Mouse (Mus musculus): ENCODE data around the gene Tank. TPM values are rescaled to one million over a fixed set of nuclear protein-coding genes. Genes with fewer than 3 reads are reported as not detected.
A peak's percentile ranks its signal among the peaks of the same experiment; 100 is the strongest.

Gene Tank
- polyA plus RNA-seq, 1 experiment from 2014 or later: 24.0 TPM

DNA sequence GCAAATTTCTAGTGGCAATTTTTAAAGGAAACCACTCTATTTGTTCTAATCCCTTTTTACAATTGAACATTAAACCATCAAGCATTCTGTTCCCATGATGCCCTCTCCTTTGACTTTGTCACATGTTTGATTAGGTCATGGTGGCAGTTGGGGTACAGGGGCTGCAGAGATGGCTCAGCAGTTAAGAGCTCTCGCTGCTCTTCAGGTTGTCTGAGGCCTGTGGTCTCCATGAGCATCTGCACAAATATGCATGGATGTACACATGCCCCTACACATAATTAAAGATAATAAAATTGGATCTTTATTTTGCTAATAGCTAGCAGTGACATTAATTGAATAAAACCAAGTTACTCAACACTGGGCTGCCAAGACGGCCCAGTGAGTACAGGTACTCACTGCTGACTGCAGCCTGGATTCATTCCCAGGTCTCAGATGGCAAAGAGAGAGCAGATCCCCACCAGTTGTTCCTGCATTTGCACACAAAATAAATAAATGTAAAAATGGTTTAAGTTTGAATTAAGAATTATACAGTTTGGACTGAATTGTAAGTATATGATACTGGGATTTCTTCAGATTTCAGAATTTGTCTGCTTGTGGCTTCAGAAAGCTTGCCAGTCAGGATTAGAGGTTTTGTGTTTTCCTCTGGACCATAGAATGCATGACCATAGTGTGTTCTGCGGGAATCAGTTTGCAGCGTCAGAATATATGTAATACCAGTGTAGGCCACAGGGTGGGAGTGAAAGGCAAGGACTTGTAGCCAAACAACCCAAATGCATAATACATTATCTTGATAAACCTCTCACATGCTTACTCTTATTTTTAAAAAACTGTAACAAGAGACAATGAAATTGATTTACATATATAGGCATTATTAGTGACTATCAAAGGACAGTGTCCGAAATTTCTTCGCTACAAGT, 64.3 kb downstream of the Tank start:
- H3K4me3 ChIP-seq (ENCODE audit: low read length): no peak overlapping the region
- 56% methylated on average over 6 of the region's 6 CpGs for WGBS
- H3K27me3 ChIP-seq (ENCODE audit: insufficient read depth, low read length): no peaks in the 10 kb centered on the region
- no peak overlapping the region for H3K4me2 ChIP-seq (replicated peaks; ENCODE audit: low read depth, low read length)
- no peaks in the 10 kb centered on the region for H3K4me1 ChIP-seq (ENCODE audit: insufficient read depth, low read length)
- no peak for ATAC-seq (ENCODE audit: low FRiP score, low TSS enrichment)
- no peaks in the 10 kb centered on the region for H3K36me3 ChIP-seq (ENCODE audit: insufficient read depth, low read length)
- no peak overlapping the region for H3K27ac ChIP-seq (ENCODE audit: low read length)
- H3K9me3 ChIP-seq (ENCODE audit: low read length): no peaks in the 10 kb centered on the region
- H3K9ac ChIP-seq (replicated peaks; ENCODE audit: low read length): no peak overlapping the region

DNA sequence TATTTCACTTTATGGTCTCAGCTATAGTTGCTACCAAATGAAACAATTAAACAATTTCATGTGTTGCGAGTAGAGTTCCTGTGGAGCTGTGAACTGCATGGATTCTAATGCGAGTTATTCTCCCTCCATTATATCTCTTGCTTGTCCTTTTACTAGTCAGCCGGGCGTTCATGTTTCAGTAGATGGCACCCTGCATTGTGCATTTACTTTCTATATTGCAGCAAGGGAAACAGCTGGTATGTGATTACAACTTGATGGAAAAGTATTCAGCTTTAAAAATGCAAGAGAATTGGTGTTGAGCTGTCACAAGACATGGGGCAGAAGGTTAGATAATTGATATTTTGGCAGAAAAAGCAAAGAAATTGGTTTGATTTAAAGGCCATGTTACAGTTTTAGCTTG, 72.8 kb downstream of the Tank start:
- H3K4me2 ChIP-seq (replicated peaks; ENCODE audit: low read depth, low read length): no peak overlapping the region
- H3K27me3 ChIP-seq (ENCODE audit: insufficient read depth, low read length): peaks cover 6% of the 10 kb centered on the region; the same call in 1 of the 2 replicates
- H3K4me1 ChIP-seq (ENCODE audit: insufficient read depth, low read length): peaks cover 5% of the 10 kb centered on the region; the same call in 1 of the 2 replicates
- 83% methylated on average over 4 of the region's 4 CpGs for WGBS
- H3K4me3 ChIP-seq (ENCODE audit: low read length): no peak overlapping the region
- no peak overlapping the region for H3K27ac ChIP-seq (ENCODE audit: low read length)
- no peak for ATAC-seq (ENCODE audit: low FRiP score, low TSS enrichment)
- no peaks in the 10 kb centered on the region for H3K9me3 ChIP-seq (ENCODE audit: low read length)
- H3K9ac ChIP-seq (replicated peaks; ENCODE audit: low read length): no peak overlapping the region
- H3K36me3 ChIP-seq (ENCODE audit: insufficient read depth, low read length): no peaks in the 10 kb centered on the region

DNA sequence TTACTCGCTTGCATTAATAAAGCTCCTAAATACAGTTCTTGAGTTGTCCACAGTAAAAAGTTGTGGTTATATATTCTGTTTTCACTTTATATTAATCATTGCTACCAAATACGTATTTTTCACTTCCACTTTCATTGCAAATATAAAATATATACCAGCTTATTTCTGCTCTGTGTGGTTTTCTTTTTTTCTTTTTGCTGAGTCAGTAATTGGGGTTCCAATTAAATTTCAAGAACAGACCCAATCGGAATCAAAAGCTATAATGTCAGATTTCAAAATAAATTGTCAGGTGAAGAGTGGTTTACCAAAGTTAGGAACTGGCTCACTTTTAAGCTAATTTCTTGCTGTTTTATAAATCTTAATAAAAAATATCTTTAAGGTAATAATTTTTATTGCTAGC, 73.3 kb downstream of the Tank start:
- ATAC-seq (ENCODE audit: low FRiP score, low TSS enrichment): no peak

DNA sequence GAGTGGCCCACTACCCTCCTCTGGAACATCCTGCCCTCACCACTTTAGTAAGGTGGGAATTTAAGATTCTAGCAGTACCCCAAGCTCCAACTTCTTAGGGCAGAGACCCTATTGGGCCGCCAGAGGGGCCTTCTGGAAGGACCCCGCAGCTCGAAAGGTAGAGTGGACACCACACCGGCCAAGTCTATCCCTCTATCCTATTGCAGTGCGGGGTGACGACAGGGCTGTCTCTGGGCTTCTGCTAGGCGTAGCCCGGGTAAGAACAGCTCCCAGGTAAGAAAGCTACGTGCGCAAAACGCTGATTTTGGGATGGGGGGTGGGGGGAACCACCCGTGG, 76.6 kb downstream of the Tank start:
- 17% methylated on average over 12 of the region's 12 CpGs for WGBS
- ATAC-seq (ENCODE audit: low FRiP score, low TSS enrichment): peak; percentile 52
- H3K9me3 ChIP-seq (ENCODE audit: low read length): no peaks in the 10 kb centered on the region
- peak overlapping the region; percentile 99 for H3K4me2 ChIP-seq (replicated peaks; ENCODE audit: low read depth, low read length)
- H3K27me3 ChIP-seq (ENCODE audit: insufficient read depth, low read length): peaks cover 8% of the 10 kb centered on the region; the same call in 1 of the 2 replicates
- H3K4me1 ChIP-seq (ENCODE audit: insufficient read depth, low read length): peaks cover 11% of the 10 kb centered on the region
- no peaks in the 10 kb centered on the region for H3K36me3 ChIP-seq (ENCODE audit: insufficient read depth, low read length)
- peak overlapping the region; percentile 62 for H3K4me3 ChIP-seq (ENCODE audit: low read length)
- H3K9ac ChIP-seq (replicated peaks; ENCODE audit: low read length): peak overlapping the region; percentile 51; the same call in 1 of the 2 replicates
- H3K27ac ChIP-seq (ENCODE audit: low read length): no peak overlapping the region

More for the DNA sequence above, 73.3 kb downstream of the Tank start:
- Histone ChIP-seq H3K4me1 (ENCODE audit: insufficient read depth, low read length) (peaks cover 6% of the 10 kb centered on the region), H3K4me2 (replicated peaks; ENCODE audit: low read depth, low read length) (no peak overlapping the region), H3K27me3 (ENCODE audit: insufficient read depth, low read length) (peaks cover 6% of the 10 kb centered on the region; the same call in 1 of the 2 replicates), H3K9me3 (ENCODE audit: low read length) (no peaks in the 10 kb centered on the region), H3K27ac (ENCODE audit: low read length) (no peak overlapping the region), H3K36me3 (ENCODE audit: insufficient read depth, low read length) (no peaks in the 10 kb centered on the region), H3K4me3 (ENCODE audit: low read length) (no peak overlapping the region), H3K9ac (replicated peaks; ENCODE audit: low read length) (no peak overlapping the region)
- 90% methylated on average over 3 of the region's 3 CpGs for WGBS

DNA sequence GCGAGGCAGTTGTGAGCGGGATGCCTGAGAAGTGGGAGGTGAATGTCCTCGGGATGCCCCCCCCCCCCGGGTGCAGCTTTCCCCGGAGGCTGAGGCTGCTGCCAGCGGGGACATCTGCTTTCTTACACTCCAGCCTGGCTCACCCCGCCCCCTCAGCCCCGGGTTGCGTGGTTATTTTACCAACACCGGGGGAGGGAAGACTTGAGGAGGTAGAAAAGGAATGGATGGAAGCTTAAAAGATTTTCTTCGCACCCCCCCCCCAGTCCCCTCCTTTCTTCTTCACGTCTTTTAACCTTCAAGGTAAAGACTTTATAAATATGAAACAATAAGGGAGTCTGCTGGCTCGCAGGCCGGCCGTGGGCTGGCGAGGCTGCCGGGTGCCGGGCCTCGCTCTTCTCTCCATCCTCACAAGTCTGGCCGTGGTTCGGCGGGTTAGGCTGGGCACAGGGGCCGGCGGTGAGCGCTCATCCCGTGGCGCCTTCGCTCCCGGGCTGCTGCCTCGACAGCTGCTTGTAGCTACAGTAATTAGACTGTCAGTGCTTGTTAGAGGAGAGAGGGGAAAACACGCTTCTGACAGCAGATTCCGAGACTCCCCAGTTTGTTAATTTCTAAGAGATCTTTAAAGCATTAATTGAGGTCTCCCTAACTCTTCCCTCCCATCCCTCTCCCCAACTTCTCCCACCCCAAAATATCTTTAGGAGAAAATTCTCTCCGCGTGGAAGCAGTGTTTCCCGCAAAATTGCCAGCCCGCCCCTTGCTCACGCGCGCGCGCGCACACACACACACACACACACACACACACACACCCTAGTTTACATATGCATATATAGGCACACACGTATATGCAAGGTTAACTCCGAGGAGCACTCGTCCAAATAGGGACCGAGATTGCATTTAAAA, 77.2 kb downstream of the Tank start:
- H3K9ac ChIP-seq (replicated peaks; ENCODE audit: low read length): peak overlapping the region; percentile 73
- H3K4me1 ChIP-seq (ENCODE audit: insufficient read depth, low read length): peaks cover 11% of the 10 kb centered on the region
- H3K4me2 ChIP-seq (replicated peaks; ENCODE audit: low read depth, low read length): peak overlapping the region; percentile 99
- under 1% methylated on average over 46 of the region's 46 CpGs for WGBS
- peaks cover 8% of the 10 kb centered on the region; the same call in 1 of the 2 replicates for H3K27me3 ChIP-seq (ENCODE audit: insufficient read depth, low read length)
- H3K27ac ChIP-seq (ENCODE audit: low read length): no peak overlapping the region
- peak; percentile 70 for ATAC-seq (ENCODE audit: low FRiP score, low TSS enrichment)
- no peaks in the 10 kb centered on the region for H3K9me3 ChIP-seq (ENCODE audit: low read length)
- no peaks in the 10 kb centered on the region for H3K36me3 ChIP-seq (ENCODE audit: insufficient read depth, low read length)
- peak overlapping the region; percentile 62 for H3K4me3 ChIP-seq (ENCODE audit: low read length)

DNA sequence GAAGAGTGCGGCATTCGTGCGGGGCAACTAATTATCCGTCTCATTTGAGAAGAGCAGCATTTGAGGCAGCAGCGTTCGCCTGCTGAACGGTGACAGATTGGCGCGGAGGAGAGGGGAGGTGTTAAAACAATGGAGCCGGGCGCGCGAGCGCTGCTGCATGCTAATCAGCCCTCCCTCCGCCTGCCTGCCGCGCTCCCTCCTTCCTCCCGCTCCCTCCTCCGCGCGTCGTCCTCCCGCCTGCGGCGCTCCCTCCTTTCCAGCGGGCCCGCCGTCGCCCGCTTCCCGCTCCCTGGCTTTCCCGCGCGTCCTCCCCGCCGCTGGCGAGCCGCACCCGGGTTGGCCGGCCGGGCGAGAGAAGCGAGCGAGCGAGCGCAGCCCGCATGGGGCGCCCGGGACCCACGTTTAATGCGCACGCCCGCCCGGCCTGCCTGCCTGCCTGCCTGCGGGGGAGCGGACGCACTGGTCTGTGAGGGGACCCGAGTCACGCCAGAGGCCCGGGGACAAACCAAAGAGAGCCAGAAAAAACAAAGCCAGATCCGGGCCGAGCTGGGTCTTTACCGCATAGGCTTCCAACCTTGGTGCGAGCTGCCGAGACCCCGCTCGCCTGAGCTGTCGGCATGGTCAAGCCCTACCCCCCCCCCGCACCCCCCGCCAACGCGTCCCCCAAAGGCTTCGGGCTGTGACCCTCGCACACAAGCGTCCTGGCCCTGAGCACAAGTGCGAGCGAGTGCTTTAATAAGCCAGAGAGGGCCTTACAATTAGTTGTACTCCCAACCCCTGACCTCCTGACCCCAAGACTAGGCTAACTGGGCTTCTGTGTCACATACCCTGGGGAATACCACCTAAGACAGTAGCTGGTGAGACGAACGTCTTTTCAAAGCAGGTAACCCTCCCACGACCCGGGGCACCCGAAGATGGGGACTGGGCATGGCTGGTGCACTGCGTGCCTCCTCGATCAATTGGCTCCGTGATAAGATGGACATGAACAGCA, 78.3 kb downstream of the Tank start:
- Histone ChIP-seq H3K4me3 (ENCODE audit: low read length) (peak overlapping the region; percentile 62), H3K4me1 (ENCODE audit: insufficient read depth, low read length) (peaks cover 11% of the 10 kb centered on the region), H3K4me2 (replicated peaks; ENCODE audit: low read depth, low read length) (peak overlapping the region; percentile 99), H3K9me3 (ENCODE audit: low read length) (no peaks in the 10 kb centered on the region), H3K27ac (ENCODE audit: low read length) (no peak overlapping the region), H3K36me3 (ENCODE audit: insufficient read depth, low read length) (no peaks in the 10 kb centered on the region), H3K27me3 (ENCODE audit: insufficient read depth, low read length) (peaks cover 8% of the 10 kb centered on the region; the same call in 1 of the 2 replicates), H3K9ac (replicated peaks; ENCODE audit: low read length) (peak overlapping the region; percentile 73)
- WGBS: under 1% methylated on average over 81 of the region's 85 CpGs
- ATAC-seq (ENCODE audit: low FRiP score, low TSS enrichment): peak; percentile 87

DNA sequence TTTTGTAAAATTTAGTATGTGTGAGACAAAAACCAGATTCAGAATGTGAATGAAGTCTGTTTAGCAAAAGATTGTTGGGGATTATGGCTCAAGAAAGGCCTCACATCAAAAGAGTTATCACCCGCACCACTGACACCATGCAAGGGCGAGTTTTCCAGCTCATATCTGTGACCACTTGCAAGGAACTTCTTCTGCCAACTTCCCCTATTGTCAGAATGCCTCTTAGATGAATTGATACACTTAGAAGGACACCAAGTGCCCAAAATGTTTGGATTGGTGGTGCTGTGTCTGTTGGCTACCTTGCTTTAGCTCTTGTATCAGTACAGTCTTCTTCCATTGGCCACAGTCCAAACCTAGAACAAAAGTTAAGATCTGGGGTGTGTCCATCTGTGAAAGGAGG, 80.9 kb downstream of the Tank start:
- 88% methylated on average over 2 of the region's 2 CpGs for WGBS
- H3K9ac ChIP-seq (replicated peaks; ENCODE audit: low read length): no peak overlapping the region

DNA sequence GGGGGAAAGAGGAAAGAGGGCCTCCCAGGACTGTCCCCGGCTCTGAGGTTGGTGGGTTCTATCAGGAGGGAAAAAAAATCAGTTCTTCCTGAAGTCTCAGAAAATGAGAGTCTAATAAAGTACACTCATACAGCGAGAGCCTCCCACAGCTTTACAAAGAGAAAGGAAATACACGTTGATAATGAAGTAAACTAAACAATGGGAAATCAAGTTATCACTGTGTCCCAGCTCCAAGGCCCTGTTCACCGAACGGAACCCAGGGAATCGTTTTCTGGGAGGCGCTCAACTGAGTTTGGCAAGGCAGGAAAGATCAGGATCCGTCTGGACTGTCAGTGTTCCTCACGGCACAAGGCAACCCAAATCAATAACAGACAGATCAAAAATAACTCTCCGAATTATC, 84.4 kb downstream of the Tank start:
- H3K27ac ChIP-seq (ENCODE audit: low read length): no peak overlapping the region
- no peak for ATAC-seq (ENCODE audit: low FRiP score, low TSS enrichment)
- H3K36me3 ChIP-seq (ENCODE audit: insufficient read depth, low read length): no peaks in the 10 kb centered on the region
- H3K4me2 ChIP-seq (replicated peaks; ENCODE audit: low read depth, low read length): no peak overlapping the region
- no peak overlapping the region for H3K9ac ChIP-seq (replicated peaks; ENCODE audit: low read length)
- H3K27me3 ChIP-seq (ENCODE audit: insufficient read depth, low read length): 0 out of 2 replicates have a peak, but pooled peaks cover 2% of the 10 kb centered on the region
- no peak overlapping the region for H3K4me3 ChIP-seq (ENCODE audit: low read length)
- H3K9me3 ChIP-seq (ENCODE audit: low read length): no peaks in the 10 kb centered on the region
- 71% methylated on average over 10 of the region's 10 CpGs for WGBS
- no peaks in the 10 kb centered on the region for H3K4me1 ChIP-seq (ENCODE audit: insufficient read depth, low read length)

More for the DNA sequence above, 80.9 kb downstream of the Tank start:
- Histone ChIP-seq H3K27me3 (ENCODE audit: insufficient read depth, low read length) (peaks cover 8% of the 10 kb centered on the region; the same call in 1 of the 2 replicates), H3K4me3 (ENCODE audit: low read length) (no peak overlapping the region), H3K27ac (ENCODE audit: low read length) (no peak overlapping the region), H3K4me2 (replicated peaks; ENCODE audit: low read depth, low read length) (no peak overlapping the region), H3K36me3 (ENCODE audit: insufficient read depth, low read length) (no peaks in the 10 kb centered on the region), H3K4me1 (ENCODE audit: insufficient read depth, low read length) (peaks cover 11% of the 10 kb centered on the region), H3K9me3 (ENCODE audit: low read length) (no peaks in the 10 kb centered on the region)
- ATAC-seq (ENCODE audit: low FRiP score, low TSS enrichment): no peak

All from kidney, embryonic 16.5 days (tissue).